Mouse (Mus musculus) midbrain, embryonic 15.5 days (tissue): Measurements from ENCODE around the gene Ran. TPM values are rescaled to one million over a fixed set of nuclear protein-coding genes. Genes with fewer than 3 reads are reported as not detected.
A peak's percentile ranks its signal among the peaks of the same experiment; 100 is the strongest.
"Not testable (repeated sequence)": the region's sequence is repeated elsewhere in the genome, so short reads cannot be mapped to it uniquely, and the experiment has no call there.

Experiments
- ATAC-seq: fragments of 200-750 bp; cut with Nextera tagmentation; replicated peaks from 2 replicates; pipeline ENCODE4 v1.8.0; 2017; ENCODE audit warnings: moderate TSS enrichment
- H3K27ac ChIP-seq: fragments of 300-500 bp; sonication (generic); 2 replicates; pipeline ENCODE4 v1.5.1; 2015; ENCODE audit warnings: mild to moderate bottlenecking, inconsistent platforms
- H3K27me3 ChIP-seq: fragments of 300-500 bp; sonication (generic); replicated peaks from 2 replicates; pipeline ENCODE4 v1.6.1; 2015; ENCODE audit warnings: inconsistent platforms
- H3K36me3 ChIP-seq: fragments of 300-500 bp; sonication (generic); replicated peaks from 2 replicates; pipeline ENCODE4 v1.6.1; 2015; ENCODE audit warnings: inconsistent platforms
- H3K4me1 ChIP-seq: fragments of 300-500 bp; sonication (generic); 2 replicates; pipeline ENCODE4 v1.6.1; 2015; ENCODE audit warnings: inconsistent platforms
- H3K4me2 ChIP-seq: fragments of 300-500 bp; sonication (generic); 2 replicates; pipeline ENCODE4 v1.6.1; 2015; ENCODE audit warnings: inconsistent platforms, mild to moderate bottlenecking, moderate library complexity
- H3K4me3 ChIP-seq: fragments of 300-500 bp; sonication (generic); 2 replicates; pipeline ENCODE4 v1.5.1; 2015; ENCODE audit warnings: mild to moderate bottlenecking, inconsistent platforms
- H3K9ac ChIP-seq: fragments of 300-500 bp; sonication (generic); 2 replicates; pipeline ENCODE4 v1.6.1; 2015; ENCODE audit warnings: mild to moderate bottlenecking, inconsistent platforms
- H3K9me3 ChIP-seq: fragments of 300-500 bp; sonication (generic); 2 replicates; pipeline ENCODE4 v1.6.1; 2016; ENCODE audit warnings: inconsistent platforms
- WGBS: fragments of 180-500 bp; shearing (Covaris S2); methylation state at CpG from one replicate; pipeline ENCODE4 v1.1.7; 2015; ENCODE audit warnings: mixed read lengths; 5-methylcytosine and 5-hydroxymethylcytosine counted together
- polyA plus RNA-seq: library from polyadenylated mRNA; unstranded; fragments of >200 nt; fragmentation: Nextera tagmentation; extraction: Ambion mirVana; gene quantifications from 2 replicates; pipeline ENCODE4 v1.2.1, GENCODE M21; 2015

Ran gene
- polyA plus RNA-seq = 342 and 346 TPM in 2 replicates

DNA sequence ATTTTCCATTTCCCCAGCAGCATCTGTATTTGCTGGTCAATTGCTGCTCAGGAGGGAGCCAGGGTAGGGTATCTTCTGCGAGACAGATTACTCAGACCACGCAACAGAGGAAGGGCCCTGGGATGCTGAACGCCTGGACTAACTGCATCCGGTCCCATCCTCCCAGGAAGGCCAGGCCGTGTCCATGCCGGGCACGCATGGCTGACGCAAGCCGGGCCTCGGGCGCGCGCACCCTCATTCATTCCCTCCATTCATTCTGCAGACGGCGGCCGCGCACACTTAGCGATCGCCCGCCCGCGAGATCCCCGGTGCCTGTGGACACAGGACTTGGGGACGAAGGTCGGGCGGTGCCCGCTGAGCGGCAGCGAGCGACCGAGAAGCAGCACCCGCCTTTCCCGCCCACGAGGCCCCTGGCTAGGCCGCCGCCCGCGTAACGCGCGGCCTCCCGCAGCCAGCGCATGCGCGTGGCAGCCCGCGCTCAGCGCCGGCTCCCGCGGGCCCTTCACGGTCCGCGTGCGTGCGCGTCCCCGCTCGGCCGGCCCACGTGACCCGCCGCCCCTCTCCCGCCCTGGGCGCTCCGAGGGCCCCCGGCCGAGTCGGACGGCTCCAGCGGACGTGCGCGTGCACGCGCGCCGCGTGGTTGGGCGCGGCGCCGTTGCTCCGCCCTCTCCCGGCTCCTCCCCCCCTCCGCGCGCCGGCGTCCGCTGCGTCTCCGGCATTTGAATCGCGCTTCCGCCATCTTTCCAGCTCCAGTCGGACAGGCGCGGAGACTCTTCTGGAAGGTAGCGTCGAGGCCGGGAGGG is at the start of gene Ran:
TSS of gene Ran (plus strand) at position 573 of the 803 bp plus-strand sequence.
- Histone ChIP-seq H3K27me3 (no peaks in the 10 kb centered on the region), H3K4me3 (peak within 1 kb of the TSS; percentile 87), H3K36me3 (peaks cover 4% of the 10 kb centered on the region), H3K4me1 (peaks cover 22% of the 10 kb centered on the region), H3K9me3 (no peaks in the 10 kb centered on the region), H3K27ac (peak within 1 kb of the TSS; percentile 99), H3K4me2 (peak within 1 kb of the TSS; percentile 73), H3K9ac (peak within 1 kb of the TSS; percentile 93)
- under 1% methylated on average over 101 of the region's 102 CpGs for WGBS
- peak; percentile 91 for ATAC-seq

DNA sequence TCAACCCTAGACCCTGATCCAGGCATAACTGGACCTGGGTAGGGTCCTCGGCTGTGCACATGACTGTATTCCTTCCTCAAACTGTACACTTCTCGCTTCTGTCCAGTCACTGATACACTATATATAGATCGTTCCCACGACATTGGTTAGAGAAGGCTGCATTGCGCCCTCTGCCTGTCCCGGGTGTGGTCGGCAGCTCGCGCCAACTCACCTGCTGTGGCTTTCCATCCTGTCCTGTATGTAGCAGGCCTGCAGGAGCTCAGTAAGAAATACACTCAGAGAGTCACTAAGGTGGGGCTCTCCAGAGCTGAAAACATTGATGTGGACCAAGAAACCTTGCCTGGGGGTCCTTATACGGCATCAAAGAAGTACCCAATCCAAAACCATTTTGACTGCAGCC is 49.0 kb upstream of the Ran start:
- ATAC-seq = no peak
- Histone ChIP-seq H3K27ac (no peak overlapping the region), H3K27me3 (no peaks in the 10 kb centered on the region), H3K9me3 (no peaks in the 10 kb centered on the region), H3K4me3 (no peak overlapping the region), H3K36me3 (no peaks in the 10 kb centered on the region), H3K4me1 (no peaks in the 10 kb centered on the region), H3K9ac (no peak overlapping the region), H3K4me2 (no peak overlapping the region)
- 67% methylated on average over 10 of the region's 10 CpGs for WGBS

DNA sequence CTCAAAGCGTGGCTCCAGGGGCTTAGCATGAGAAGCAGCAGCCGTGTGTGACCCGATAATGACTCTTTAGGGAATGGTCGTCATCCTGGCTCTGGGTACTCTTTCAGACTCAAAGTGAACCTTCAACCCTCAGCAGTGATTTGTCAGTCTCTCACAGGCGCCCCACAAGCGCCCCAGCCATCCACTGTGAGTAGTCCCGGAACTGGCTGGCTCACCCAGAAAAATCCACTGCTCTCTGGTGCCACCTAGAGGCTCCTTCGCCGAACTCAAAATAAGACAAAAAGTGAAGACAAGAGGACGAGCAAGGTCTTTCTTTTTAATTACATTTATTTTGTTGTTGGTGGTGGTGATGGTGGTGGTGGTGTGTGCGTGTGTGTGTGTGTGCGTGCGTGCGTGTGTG is 48.6 kb upstream of the Ran start:
- 15% methylated on average over 14 of the region's 14 CpGs for WGBS
- no peak overlapping the region for H3K27ac ChIP-seq
- H3K4me1 ChIP-seq = no peaks in the 10 kb centered on the region
- no peaks in the 10 kb centered on the region for H3K9me3 ChIP-seq
- H3K36me3 ChIP-seq = no peaks in the 10 kb centered on the region
- no peak overlapping the region for H3K4me2 ChIP-seq
- H3K27me3 ChIP-seq = no peaks in the 10 kb centered on the region
- H3K9ac ChIP-seq = no peak overlapping the region
- no peak overlapping the region for H3K4me3 ChIP-seq
- ATAC-seq = peak; percentile 58; the same call in 1 of the 2 replicates

DNA sequence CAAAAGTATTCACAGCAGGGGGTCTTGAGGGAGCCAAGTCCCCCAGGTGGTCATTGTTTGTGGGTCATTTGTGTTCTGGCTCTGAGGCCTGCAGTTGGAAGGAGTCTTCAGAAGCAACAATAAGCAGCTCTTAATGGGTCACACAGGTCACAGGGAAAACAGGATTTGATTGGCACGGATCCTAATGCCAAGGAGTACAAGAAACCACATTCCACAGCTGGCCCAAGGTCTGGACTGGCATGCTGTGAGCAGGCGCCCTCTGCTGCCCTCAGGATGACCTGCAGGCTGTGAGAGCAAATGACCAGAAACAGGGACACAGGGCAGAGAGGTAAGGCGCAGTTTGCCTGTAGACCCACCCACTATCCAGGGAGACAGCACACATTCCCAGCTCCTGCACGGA is 43.6 kb upstream of the Ran start:
- ATAC-seq = no peak
- Histone ChIP-seq H3K27me3 (no peaks in the 10 kb centered on the region), H3K4me1 (no peaks in the 10 kb centered on the region), H3K9ac (no peak overlapping the region), H3K27ac (no peak overlapping the region), H3K9me3 (no peaks in the 10 kb centered on the region), H3K4me2 (no peak overlapping the region), H3K36me3 (no peaks in the 10 kb centered on the region), H3K4me3 (no peak overlapping the region)
- WGBS = 14% methylated on average over 4 of the region's 4 CpGs

DNA sequence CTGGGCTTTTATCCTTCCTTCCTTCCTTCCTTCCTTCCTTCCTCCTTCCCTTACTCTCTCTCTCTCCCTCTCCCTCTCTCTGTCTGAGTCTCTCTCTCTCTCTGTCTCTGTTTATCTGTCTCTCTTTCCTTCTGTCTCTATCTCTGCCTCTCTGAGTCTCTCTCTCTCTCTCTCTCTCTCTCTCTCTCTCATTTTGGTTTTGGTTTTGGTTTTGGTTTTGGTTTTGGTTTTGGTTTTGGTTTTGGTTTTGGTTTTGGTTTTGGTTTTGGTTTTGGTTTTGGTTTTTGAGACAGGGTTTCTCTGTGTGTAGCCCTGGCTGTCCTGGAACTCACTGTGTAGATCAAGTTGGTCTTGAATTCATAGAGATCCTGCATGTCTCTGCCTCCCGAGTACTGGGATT is 42.4 kb upstream of the Ran start:
- H3K4me2 ChIP-seq, H3K9me3 ChIP-seq, H3K27me3 ChIP-seq, H3K27ac ChIP-seq, H3K4me1 ChIP-seq, H3K4me3 ChIP-seq, H3K36me3 ChIP-seq, H3K9ac ChIP-seq, ATAC-seq: not testable (repeated sequence)
- WGBS = 77% methylated on average over 1 of the region's 1 CpGs

DNA sequence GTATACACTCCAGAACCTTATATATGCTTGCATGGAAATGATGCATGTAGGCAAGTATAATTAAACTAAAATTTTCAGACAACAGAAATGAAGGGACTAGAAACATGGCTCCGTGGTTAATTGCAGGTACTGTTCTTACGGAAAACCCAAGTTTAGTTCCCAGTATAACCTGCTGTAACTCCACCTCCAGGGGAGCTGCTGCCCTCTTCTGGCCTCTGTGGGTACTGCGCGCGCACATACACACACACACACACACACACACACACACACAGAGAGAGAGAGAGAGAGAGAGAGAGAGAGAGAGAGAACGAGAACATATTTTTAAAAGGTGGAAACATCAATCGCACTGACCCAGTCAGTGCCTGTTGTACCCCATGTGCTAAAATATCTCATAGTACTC is 40.9 kb upstream of the Ran start:
- ATAC-seq = no peak
- 99% methylated on average over 6 of the region's 7 CpGs for WGBS

DNA sequence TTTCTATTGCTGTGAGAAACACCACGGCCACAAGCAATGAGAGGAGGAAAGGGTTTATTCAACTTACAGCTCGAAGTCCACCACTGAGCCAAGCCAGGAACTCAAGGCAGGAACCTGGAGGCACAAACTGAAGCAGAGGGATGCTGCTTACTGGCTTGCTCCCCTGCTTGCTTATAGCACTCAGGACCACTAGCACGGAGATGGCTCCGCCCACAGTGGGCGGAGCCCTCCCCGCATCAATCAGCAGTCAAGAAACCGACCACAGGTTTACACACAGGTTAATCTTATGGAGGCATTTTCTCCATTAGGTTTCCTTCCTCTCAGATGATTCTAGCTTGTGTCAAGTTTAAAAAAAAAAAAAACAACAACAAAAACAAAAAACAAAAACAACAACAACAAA is 39.0 kb upstream of the Ran start:
- no peak for ATAC-seq
- Histone ChIP-seq H3K36me3 (0 out of 2 replicates have a peak, but pooled peaks cover 4% of the 10 kb centered on the region), H3K4me3 (no peak overlapping the region), H3K4me2 (no peak overlapping the region), H3K27ac (no peak overlapping the region), H3K27me3 (no peaks in the 10 kb centered on the region), H3K9me3 (no peaks in the 10 kb centered on the region), H3K9ac (no peak overlapping the region), H3K4me1 (0 out of 2 replicates have a peak, but pooled peaks cover 5% of the 10 kb centered on the region)
- 83% methylated on average over 7 of the region's 7 CpGs for WGBS

More for the DNA sequence above, 40.9 kb upstream of the Ran start:
- Histone ChIP-seq H3K4me1 (0 out of 2 replicates have a peak, but pooled peaks cover 5% of the 10 kb centered on the region), H3K36me3 (no peaks in the 10 kb centered on the region), H3K4me2 (no peak overlapping the region), H3K27ac (no peak overlapping the region), H3K9ac (no peak overlapping the region), H3K4me3 (no peak overlapping the region), H3K9me3 (no peaks in the 10 kb centered on the region), H3K27me3 (no peaks in the 10 kb centered on the region)

DNA sequence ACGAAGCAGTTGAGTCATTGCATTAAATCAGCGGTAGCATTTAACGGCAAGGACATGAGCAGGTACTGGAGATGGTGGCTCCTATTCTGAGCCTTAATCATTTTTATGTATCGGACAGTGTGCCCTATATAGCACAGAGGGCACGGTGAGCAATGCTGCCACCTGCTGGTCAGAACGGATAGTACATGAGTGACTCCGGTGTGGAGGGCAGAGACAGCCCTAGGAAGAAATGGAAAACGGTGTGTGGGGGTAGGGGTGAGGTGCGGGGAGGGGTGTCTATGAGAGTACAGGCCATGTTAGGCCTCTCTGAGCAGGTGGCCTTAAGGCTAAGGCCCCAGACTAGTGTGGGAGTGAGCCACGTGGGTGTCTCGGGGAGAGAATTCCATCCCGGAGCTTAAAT is 38.3 kb upstream of the Ran start:
- Histone ChIP-seq H3K9ac (no peak overlapping the region), H3K27me3 (no peaks in the 10 kb centered on the region), H3K27ac (no peak overlapping the region), H3K4me2 (no peak overlapping the region), H3K36me3 (0 out of 2 replicates have a peak, but pooled peaks cover 4% of the 10 kb centered on the region), H3K4me1 (0 out of 2 replicates have a peak, but pooled peaks cover 5% of the 10 kb centered on the region), H3K9me3 (no peaks in the 10 kb centered on the region), H3K4me3 (no peak overlapping the region)
- 18% methylated on average over 12 of the region's 12 CpGs for WGBS
- ATAC-seq = peak; percentile 66; the same call in 1 of the 2 replicates

DNA sequence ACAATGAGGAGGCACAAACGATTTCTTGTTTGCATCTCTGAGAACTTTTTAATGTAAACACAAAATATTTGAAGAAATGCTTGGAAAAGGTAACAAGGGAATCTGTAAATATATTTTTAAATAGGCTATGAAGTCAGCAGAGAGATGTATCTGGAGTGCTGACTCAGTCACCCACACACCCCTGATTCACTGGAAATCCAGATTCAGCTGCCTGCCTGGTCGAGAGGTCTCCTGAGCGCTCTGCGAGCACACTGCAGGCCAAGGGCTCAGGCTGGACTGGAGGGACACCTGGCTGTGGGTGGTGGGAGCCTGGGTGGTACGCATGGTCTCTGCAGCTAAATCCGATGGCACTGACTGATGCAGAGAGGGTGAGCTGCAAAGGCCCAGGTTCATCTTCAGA is 35.3 kb upstream of the Ran start:
- no peak for ATAC-seq
- Histone ChIP-seq H3K4me1 (0 out of 2 replicates have a peak, but pooled peaks cover 5% of the 10 kb centered on the region), H3K4me2 (no peak overlapping the region), H3K9ac (no peak overlapping the region), H3K36me3 (0 out of 2 replicates have a peak, but pooled peaks cover 6% of the 10 kb centered on the region), H3K27me3 (no peaks in the 10 kb centered on the region), H3K4me3 (no peak overlapping the region), H3K27ac (no peak overlapping the region), H3K9me3 (no peaks in the 10 kb centered on the region)
- 94% methylated on average over 6 of the region's 6 CpGs for WGBS

DNA sequence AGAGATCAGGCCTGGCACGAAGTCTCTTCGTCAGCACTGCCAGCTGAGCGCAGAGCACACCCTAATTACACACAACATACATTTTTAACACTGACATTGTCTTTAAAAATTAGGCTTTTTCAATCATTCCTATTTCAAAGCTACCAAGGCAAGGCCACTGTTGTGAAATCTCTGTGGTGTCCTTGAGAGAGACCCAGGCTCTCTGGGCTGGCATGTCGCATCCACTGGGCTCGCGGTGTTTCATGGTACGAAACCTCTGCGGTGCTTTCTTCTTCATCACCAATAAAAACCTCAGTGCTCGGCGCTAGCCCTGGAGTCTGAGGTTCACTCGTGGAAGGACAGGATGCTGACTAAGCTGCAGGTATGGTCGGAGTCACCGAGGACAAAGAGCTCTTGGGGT is 33.9 kb upstream of the Ran start:
- no peak for ATAC-seq
- Histone ChIP-seq H3K4me1 (0 out of 2 replicates have a peak, but pooled peaks cover 5% of the 10 kb centered on the region), H3K36me3 (0 out of 2 replicates have a peak, but pooled peaks cover 6% of the 10 kb centered on the region), H3K9me3 (no peaks in the 10 kb centered on the region), H3K4me3 (no peak overlapping the region), H3K9ac (no peak overlapping the region), H3K27me3 (no peaks in the 10 kb centered on the region), H3K27ac (no peak overlapping the region), H3K4me2 (no peak overlapping the region)
- 83% methylated on average over 13 of the region's 13 CpGs for WGBS

DNA sequence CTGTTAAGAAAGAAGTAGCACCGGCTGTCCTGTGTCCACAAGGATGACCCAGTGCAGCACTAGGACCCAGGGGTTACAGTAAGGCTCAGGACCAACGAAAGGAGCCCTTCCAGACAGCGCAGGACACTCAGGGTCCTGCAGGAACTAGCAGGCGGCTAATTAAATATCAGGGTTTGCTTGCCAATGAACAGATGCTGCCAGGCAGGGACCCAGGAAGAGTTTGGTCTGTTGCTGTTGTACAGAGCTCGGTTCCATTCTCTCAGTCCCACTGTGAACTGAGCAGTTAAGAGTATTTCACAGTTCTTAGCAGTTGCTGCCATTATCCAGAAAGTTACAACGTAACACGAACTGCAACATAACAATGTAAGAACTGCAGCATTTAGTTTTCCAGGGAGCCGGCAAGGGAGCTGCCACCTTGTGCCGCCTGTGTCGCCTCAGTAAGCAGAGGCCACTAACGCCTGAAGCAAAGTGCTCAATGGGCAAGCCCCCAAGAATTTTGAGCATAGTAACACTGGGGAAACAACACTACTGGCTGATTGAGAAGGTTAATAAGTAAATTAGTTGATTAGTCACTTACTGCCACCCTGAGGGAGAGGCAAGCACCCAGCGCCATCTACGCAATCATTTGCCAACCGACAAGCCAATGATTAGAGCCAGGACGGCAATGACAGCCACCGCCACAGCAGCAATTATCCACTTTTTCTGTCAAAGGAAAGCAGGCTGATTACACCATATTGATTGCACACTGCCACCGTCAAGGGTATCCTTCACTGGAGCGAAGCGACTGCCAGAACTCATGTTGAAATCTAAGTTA is 32.5 kb upstream of the Ran start:
- Histone ChIP-seq H3K9me3 (no peaks in the 10 kb centered on the region), H3K4me1 (no peaks in the 10 kb centered on the region), H3K27ac (no peak overlapping the region), H3K4me3 (no peak overlapping the region), H3K9ac (no peak overlapping the region), H3K27me3 (no peaks in the 10 kb centered on the region), H3K4me2 (no peak overlapping the region), H3K36me3 (0 out of 2 replicates have a peak, but pooled peaks cover 6% of the 10 kb centered on the region)
- no peak for ATAC-seq
- 79% methylated on average over 19 of the region's 19 CpGs for WGBS

DNA sequence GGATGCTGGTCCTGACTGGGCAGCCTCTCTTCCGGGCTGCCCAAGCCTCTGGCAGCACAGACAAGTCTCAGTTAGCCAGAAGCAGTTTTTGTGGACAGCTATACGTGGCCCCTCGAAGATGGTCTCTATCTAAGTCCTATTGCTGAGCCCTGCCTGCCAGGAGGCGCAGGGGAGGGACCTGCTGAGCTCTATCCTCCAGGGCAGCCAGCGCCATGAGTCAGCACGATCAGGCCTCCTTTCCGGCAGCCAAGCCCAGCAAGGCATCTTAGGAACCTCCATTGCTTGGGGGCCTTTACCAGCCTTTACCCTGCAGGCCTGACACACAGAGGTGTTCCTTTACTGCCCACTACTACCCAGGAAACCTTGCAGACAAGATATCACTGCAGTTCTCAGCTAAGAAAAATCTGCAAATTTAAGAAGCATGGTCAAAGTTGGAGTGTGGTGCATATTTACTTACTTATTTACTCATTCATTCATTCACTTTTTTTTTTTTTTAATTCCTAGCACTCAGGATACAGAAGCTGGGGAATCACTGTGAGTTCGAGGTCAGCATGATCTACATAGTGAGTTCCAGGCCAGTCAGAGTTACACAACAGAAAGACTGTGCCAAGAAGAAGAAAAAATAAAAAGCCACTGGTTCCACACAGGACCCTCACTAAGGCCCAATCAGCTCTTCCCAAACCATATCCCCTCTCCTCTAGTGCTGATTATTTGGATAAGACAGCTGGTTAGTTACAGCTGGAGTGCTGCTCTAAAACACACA is 19.0 kb upstream of the Ran start:
- no peak for ATAC-seq
- Histone ChIP-seq H3K27me3 (no peaks in the 10 kb centered on the region), H3K36me3 (no peaks in the 10 kb centered on the region), H3K4me1 (no peaks in the 10 kb centered on the region; the same call in 1 of the 2 replicates), H3K4me3 (no peak overlapping the region), H3K9me3 (no peaks in the 10 kb centered on the region), H3K4me2 (no peak overlapping the region), H3K27ac (no peak overlapping the region), H3K9ac (no peak overlapping the region)
- WGBS = 49% methylated on average over 8 of the region's 8 CpGs
